Mouse (Mus musculus): ENCODE data around the gene Cul9.

The Cul9 gene

GRCm38 (mm10) chr17:46553469-46553868 lies 7.3 kb upstream of the Cul9 start:
- DNase-seq (ENCODE audit: low spot score in 2 of 2), result no peak

GRCm38 (mm10) chr17:46552841-46553423 lies 6.7 kb upstream of the Cul9 start:
- peak; percentile 93 for DNase-seq (ENCODE audit: low spot score in 2 of 2)

- no peak for DNase-seq (ENCODE audit: low spot score in 2 of 2)
These were observed 6.0 kb upstream of the Cul9 start for GRCm38 (mm10) chr17:46552151-46552550.

DNA sequence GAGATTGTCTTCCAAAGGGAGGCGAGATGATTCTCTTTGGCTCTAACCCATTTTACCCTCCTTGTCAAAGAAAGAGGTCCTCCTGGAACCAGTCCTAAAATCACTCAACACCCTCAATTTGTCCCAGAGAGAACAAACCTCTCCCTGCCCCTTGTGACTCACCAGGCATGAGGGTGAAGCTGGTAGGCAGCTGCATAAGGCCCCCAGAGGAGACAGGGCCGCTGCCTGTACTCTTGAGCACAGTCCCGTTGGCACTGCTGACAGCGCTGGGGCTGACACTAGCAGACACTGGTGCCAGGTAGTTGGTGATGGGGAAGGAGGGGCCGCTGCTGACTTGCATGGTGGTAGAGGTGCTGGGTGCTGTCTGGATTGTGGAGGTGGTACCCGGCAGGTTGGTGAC lies 5.2 kb upstream of the Cul9 start:
- DNase-seq (ENCODE audit: low spot score in 2 of 2), result no peak

- DNase-seq (ENCODE audit: low spot score in 2 of 2), result no peak
These were observed 4.7 kb upstream of the Cul9 start for GRCm38 (mm10) chr17:46550904-46551303.

DNA sequence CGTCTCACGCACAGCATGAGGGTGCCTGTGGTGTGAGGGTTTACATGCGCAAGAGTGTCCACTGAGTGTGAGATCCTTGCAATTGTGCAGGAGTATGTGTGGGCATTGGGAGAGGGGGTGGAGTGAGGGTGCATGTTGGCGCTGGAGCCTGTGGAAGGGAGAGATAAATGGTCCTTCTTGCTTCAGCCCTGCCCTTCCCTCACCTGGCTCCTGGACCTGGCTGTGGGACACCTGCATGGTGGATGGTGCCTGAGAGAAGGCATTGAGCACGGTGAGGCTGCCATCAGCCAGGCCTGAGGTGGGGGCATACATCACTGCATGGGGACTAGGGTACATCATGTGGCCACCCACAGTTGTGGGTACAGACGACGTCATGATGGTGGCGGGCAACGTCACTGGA lies 3.5 kb upstream of the Cul9 start:
- no peak for DNase-seq (ENCODE audit: low spot score in 2 of 2)

GRCm38 (mm10) chr17:46549193-46549592 lies 3.0 kb upstream of the Cul9 start:
- DNase-seq (ENCODE audit: low spot score in 2 of 2), result no peak

DNA sequence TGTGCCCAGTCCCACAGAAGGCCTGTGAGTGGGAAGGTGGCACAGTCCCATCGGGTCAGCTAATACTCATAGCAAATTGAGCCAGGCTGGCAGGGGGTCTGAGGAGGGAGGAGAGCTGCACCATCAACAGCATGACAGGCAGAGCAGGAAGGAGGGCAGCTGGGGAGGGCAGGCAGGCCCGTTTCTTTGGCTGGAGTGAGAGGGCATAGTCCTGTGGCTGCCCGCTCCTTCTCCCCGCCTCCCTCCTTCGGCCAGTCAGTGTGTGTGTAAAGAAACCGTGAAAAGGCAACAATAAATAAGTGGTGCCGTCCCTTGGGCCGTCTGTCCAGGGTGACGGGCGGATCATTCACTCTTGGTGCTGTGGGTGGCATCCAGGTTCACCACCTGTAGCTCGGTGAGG lies 2.6 kb upstream of the Cul9 start:
- DNase-seq (ENCODE audit: low spot score in 2 of 2), result no peak

- DNase-seq (ENCODE audit: low spot score in 2 of 2), result no peak
These were observed 1.7 kb upstream of the Cul9 start for GRCm38 (mm10) chr17:46547923-46548322.

GRCm38 (mm10) chr17:46546995-46547394 lies 807 bp upstream of the Cul9 start:
- no peak for DNase-seq (ENCODE audit: low spot score in 2 of 2)

DNA sequence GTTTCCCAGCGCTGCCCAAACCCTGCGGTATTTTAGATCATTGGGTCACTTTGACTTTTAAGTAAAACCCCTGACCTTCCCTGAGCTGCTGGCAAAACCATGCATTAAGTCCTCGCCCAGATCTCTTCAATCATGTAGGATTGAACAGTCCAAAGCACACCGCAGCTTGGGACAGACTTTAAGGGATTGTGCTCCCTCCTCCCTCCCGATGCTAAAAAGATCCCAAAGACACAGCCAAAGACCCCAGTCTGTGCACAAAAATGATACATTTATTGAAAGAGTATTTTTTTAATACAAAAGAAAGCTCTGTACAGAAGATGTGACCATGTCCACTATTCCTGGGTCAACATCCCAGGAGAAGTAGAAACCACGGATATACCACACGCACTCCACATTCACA lies 403 bp upstream of the Cul9 start:
- DNase-seq (ENCODE audit: low spot score in 2 of 2), result no peak

DNA sequence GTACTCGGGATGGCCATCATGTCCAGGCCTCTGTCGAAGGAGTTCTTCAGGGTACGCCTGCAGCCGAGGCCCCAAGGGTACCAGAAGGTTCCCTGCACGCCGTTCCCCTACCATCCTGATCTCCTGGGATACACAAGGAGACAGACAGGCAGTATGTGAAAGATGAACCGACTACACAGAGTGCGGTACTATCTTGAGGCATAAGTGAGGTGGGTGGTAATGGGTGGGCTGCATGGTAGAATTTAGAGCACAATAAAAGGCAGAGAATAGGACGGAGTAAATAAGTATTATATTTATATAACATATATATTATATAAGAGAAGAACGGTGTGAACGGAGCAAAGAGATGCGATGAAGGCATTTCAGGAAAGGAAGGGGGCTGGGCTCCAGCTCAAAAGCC lies 2.5 kb downstream of the Cul9 start:
- DNase-seq (ENCODE audit: low spot score in 2 of 2), result no peak

- peak in 1 of 2 experiments; percentile 64 for DNase-seq (ENCODE audit: low spot score in 2 of 2)
These were observed 20.4 kb downstream of the Cul9 start for GRCm38 (mm10) chr17:46525579-46526307.

- DNase-seq (ENCODE audit: low spot score in 2 of 2), result no peak
These were observed 21.1 kb downstream of the Cul9 start for GRCm38 (mm10) chr17:46525065-46525464.

GRCm38 (mm10) chr17:46521963-46522668 lies 24.1 kb downstream of the Cul9 start:
- DNase-seq (ENCODE audit: low spot score in 2 of 2), result no peak

DNA sequence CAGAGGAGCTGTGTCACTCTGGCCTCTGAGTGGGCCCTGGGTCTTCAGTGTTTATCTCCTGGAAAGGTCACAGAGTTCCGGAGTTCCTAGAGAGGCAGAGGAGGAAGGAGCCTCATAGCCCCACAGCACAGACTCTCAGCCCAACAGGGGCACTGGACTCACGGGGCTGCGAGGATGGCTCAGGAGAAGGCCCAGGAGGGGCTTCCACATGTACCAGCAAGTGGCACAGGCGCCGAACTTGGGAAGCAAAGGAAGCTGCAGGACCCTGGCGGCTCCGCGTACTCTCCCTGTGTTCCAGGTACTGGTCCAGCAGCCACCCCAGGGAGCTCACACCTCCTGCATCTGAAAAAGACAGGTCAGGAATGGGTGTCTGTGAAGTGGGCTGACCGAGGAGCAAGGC lies 25.0 kb downstream of the Cul9 start:
- no peak for DNase-seq (ENCODE audit: low spot score in 2 of 2)

- DNase-seq (ENCODE audit: low spot score in 2 of 2), result no peak
These were observed 25.7 kb downstream of the Cul9 start for GRCm38 (mm10) chr17:46520385-46520979.

DNA sequence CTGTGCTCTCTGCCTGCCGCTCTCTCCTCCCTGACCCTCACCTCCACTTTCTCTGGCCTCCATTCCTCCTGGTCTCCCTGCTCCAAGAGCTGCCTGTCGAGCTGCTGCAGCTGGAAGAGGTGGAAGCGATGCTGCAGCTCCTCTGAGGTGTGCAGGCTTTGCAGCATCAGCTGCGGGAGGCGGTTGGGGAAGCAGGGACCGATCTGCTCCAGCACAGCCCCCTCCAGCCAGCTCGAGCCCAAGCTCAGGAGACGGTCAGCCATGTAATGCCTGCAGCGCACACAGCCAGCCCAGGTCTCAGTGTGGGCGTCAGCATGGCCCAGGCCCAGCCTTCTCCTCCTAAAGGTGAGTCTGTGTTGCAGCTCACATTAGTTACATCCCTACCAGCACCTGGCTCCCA lies 26.2 kb downstream of the Cul9 start:
- no peak for DNase-seq (ENCODE audit: low spot score in 2 of 2)

DNA sequence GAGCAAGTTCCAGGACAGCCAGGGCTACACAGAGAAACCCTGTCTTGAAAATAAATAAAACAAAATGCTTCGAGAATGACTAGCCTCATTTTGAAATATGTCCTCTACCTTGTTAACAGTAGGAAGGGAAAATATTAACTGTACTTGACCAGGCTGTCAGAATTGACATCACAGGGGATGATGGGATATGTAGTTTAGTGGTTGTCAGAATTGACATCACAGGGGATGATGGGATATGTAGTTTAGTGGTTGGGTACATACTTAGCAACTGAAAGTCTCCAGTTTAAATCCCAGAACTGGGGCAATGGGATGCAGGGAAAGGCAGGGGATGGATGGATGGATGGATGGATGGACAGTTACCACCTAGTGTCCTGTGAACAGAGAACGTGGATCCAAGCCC lies 32.9 kb downstream of the Cul9 start:
- DNase-seq (ENCODE audit: low spot score in 2 of 2), result no peak

GRCm38 (mm10) chr17:46511059-46511710 lies 35.0 kb downstream of the Cul9 start:
- no peak for DNase-seq (ENCODE audit: low spot score in 2 of 2)

- DNase-seq (ENCODE audit: low spot score in 2 of 2), result no peak
These were observed 40.6 kb downstream of the Cul9 start for GRCm38 (mm10) chr17:46505617-46506016.
